Mouse (Mus musculus) stomach, postnatal 0 days (tissue): ENCODE data around the gene Mpz. TPM values are rescaled to one million over a fixed set of nuclear protein-coding genes. Genes with fewer than 3 reads are reported as not detected.
A peak's percentile ranks its signal among the peaks of the same experiment; 100 is the strongest.

Source experiments
- ATAC-seq: fragments of 200-750 bp; cut with Nextera tagmentation; 2 replicates; pipeline ENCODE4 v1.8.0; 2017; ENCODE audit not compliant: low FRiP score, low TSS enrichment
- DNase-seq: peaks from one replicate; pipeline ENCODE4 v3.0.0-alpha.2; 2016; ENCODE audit warnings: low spot score
- H3K27ac ChIP-seq: fragments of 300-500 bp; sonication (generic); replicated peaks from 2 replicates; pipeline ENCODE4 v1.5.1; 2014; ENCODE audit warnings: mild to moderate bottlenecking, control low read depth
- H3K27me3 ChIP-seq: fragments of 300-500 bp; sonication (generic); 2 replicates; pipeline ENCODE4 v1.6.1; 2014; ENCODE audit warnings: low read length; ENCODE audit not compliant: control insufficient read depth, insufficient read depth
- H3K36me3 ChIP-seq: fragments of 300-500 bp; sonication (generic); 2 replicates; pipeline ENCODE4 v1.6.1; 2014; ENCODE audit warnings: low read length, mixed read lengths; ENCODE audit not compliant: control insufficient read depth, insufficient read depth
- H3K4me1 ChIP-seq: fragments of 300-500 bp; sonication (generic); replicated peaks from 2 replicates; pipeline ENCODE4 v1.6.1; 2014; ENCODE audit warnings: antibody characterized with exemption; ENCODE audit not compliant: control insufficient read depth, insufficient read depth
- H3K4me2 ChIP-seq: fragments of 300-500 bp; sonication (generic); replicated peaks from 2 replicates; pipeline ENCODE4 v1.6.1; 2014; ENCODE audit warnings: low read depth, mild to moderate bottlenecking, control low read depth, moderate library complexity
- H3K4me3 ChIP-seq: fragments of 300-500 bp; sonication (generic); 2 replicates; pipeline ENCODE4 v1.5.1; 2014; ENCODE audit warnings: low read depth, low read length, control low read depth
- H3K9ac ChIP-seq: fragments of 300-500 bp; sonication (generic); 2 replicates; pipeline ENCODE4 v1.6.1; 2014; ENCODE audit warnings: mild to moderate bottlenecking, low read length, control low read depth, mixed read lengths
- H3K9me3 ChIP-seq: fragments of 300-500 bp; sonication (generic); 2 replicates; pipeline ENCODE4 v1.6.1; 2016; ENCODE audit warnings: low read length; ENCODE audit not compliant: control insufficient read depth
- CTCF ChIP-seq: IDR thresholded peaks from 2 replicates; pipeline ENCODE4 v1.5.1; 2016; ENCODE audit warnings: antibody characterized with exemption, low read depth, mild to moderate bottlenecking, moderate library complexity
- EP300 ChIP-seq: optimal IDR thresholded peaks from 2 replicates; pipeline ENCODE3; 2016; ENCODE audit warnings: antibody characterized with exemption
- WGBS: fragments of 180-500 bp; shearing (Covaris S2); extraction: QIAGEN DNeasy Blood & Tissue Kit; methylation state at CpG from one replicate; pipeline ENCODE4 v1.1.7; 2014; 5-methylcytosine and 5-hydroxymethylcytosine counted together
- polyA plus RNA-seq: library from polyadenylated mRNA; unstranded; fragments of >200 nt; fragmentation: Nextera tagmentation; extraction: Ambion mirVana; gene quantifications from 2 replicates; pipeline ENCODE4 v1.2.1, GENCODE M21; 2015

The Mpz gene
- polyA plus RNA-seq, 1 experiment from 2014 or later: 1.5 TPM

DNA sequence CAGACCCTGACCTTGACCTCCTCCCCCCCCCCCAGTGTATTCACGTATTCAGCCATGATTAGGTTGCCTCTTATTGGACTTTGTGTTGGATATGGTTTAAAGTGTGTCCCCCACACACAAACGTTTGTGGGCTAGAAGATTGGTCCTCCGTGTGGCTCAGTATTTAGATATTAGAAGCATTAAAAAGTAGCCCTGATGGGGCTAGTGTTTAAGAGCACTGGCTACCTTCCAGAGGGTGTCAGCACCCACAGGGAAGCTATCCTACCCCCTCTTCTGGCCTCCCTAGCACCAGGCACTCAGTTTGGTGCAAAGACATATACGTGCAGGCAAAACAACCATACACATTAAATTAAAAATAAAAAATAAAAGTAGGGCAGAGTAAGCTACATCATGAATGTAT lies 37.5 kb upstream of the Mpz start:
- Histone ChIP-seq H3K4me2 (peak overlapping the region; percentile 65; the same call in 1 of the 2 replicates), H3K27ac (no peak overlapping the region), H3K36me3 (no peaks in the 10 kb centered on the region), H3K4me3 (no peak overlapping the region), H3K27me3 (no peaks in the 10 kb centered on the region), H3K9me3 (no peaks in the 10 kb centered on the region), H3K9ac (no peak overlapping the region), H3K4me1 (0 out of 2 replicates have a peak, but pooled peaks cover 5% of the 10 kb centered on the region)
- TF ChIP-seq CTCF (no peak), EP300 (no peak)
- no peak for ATAC-seq
- DNase-seq: no peak
- WGBS: 69% methylated on average over 4 of the region's 4 CpGs

DNA sequence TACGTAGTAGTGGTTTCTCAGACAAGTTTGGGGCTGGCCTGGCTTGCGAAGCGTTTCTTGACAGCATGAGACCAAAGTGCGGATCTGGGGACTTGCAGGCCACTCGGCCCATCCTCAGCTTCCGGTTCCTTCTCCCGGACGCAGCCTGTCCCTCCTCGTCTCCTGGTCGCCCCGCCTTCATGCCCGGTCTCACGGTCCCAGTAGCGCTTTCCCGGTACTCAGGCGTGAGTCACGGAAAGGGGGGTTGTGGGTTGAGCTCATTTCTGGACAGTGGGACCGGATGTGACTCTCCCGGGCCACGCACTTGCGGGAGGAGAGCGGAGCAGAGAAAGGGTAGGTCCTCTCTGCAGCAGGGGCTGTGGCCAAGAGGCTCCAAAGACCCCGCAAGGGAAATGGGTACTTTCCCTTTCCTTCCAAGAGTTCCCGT lies 36.6 kb upstream of the Mpz start, which contains the start of gene Cfap126:
Gene Cfap126, plus strand, starts transcription at position 46 of the 427 bp plus-strand sequence.
- peak; percentile 77 for ATAC-seq
- no peak for TF ChIP-seq EP300
- TF ChIP-seq CTCF: no peak
- no peaks in the 10 kb centered on the region for H3K36me3 ChIP-seq
- WGBS: under 1% methylated on average over 24 of the region's 24 CpGs
- H3K27me3 ChIP-seq: no peaks in the 10 kb centered on the region
- 0 out of 2 replicates have a peak, but pooled peaks cover 5% of the 10 kb centered on the region for H3K4me1 ChIP-seq
- H3K9me3 ChIP-seq: no peaks in the 10 kb centered on the region
- H3K4me2 ChIP-seq: peak within 1 kb of the TSS; percentile 65
- DNase-seq: peak; percentile 88
- H3K27ac ChIP-seq: peak within 1 kb of the TSS; percentile 82
- H3K9ac ChIP-seq: peak within 1 kb of the TSS; percentile 56
- H3K4me3 ChIP-seq: peak within 1 kb of the TSS; percentile 41

DNA sequence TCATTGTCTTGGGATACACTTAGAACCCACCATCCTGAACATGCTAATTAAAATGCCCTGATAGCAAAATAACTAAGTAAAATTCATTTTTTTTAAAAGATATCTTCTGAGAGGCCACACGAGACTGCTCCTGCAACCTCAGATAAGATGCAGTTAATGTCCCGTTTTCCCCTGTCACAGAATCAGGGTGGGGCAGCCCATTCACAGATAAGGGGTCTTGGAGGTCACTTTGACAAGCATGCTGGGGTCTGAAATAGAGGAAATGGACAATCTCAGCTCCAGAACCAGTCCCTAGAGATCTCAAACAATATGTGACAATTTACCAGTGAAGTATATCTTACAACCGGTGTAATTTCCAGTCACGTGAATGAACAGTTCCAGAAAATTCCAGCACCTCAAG lies 34.2 kb upstream of the Mpz start:
- H3K9me3 ChIP-seq: no peaks in the 10 kb centered on the region
- no peak for ATAC-seq
- no peak overlapping the region for H3K27ac ChIP-seq
- WGBS: 56% methylated on average over 4 of the region's 4 CpGs
- H3K4me3 ChIP-seq: no peak overlapping the region
- TF ChIP-seq CTCF (no peak), EP300 (no peak)
- no peak overlapping the region for H3K4me2 ChIP-seq
- 0 out of 2 replicates have a peak, but pooled peaks cover 2% of the 10 kb centered on the region for H3K4me1 ChIP-seq
- H3K27me3 ChIP-seq: no peaks in the 10 kb centered on the region
- no peak for DNase-seq
- no peak overlapping the region for H3K9ac ChIP-seq
- H3K36me3 ChIP-seq: no peaks in the 10 kb centered on the region

DNA sequence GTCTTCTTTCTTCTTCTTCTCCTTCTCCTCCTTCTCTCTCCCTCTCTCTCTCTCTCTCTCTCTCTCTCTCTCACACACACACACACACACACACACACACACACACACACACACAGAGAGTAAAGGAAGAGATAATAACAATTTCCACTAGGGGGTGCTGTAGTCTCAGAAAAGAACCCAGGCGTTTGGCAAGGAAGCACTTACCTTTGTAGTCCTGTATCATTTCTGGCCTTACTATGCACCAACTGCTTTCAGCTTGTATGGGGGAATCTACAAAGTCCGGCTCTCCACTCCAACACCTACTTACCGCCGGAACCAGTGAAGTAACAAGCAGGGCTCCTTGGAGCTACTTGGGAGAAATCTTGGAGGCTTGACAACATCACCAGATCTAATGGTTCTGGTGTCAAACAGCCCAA lies 32.2 kb upstream of the Mpz start:
- H3K9ac ChIP-seq: no peak overlapping the region
- no peak overlapping the region for H3K27ac ChIP-seq
- ATAC-seq (peak; percentile 31), DNase-seq (peak; percentile 55)
- H3K4me2 ChIP-seq: no peak overlapping the region
- TF ChIP-seq CTCF: peak; percentile 80
- no peak for TF ChIP-seq EP300
- 5% methylated on average over 4 of the region's 4 CpGs for WGBS
- H3K36me3 ChIP-seq: no peaks in the 10 kb centered on the region
- no peak overlapping the region for H3K4me3 ChIP-seq
- H3K9me3 ChIP-seq: no peaks in the 10 kb centered on the region
- 0 out of 2 replicates have a peak, but pooled peaks cover 2% of the 10 kb centered on the region for H3K4me1 ChIP-seq
- H3K27me3 ChIP-seq: no peaks in the 10 kb centered on the region

DNA sequence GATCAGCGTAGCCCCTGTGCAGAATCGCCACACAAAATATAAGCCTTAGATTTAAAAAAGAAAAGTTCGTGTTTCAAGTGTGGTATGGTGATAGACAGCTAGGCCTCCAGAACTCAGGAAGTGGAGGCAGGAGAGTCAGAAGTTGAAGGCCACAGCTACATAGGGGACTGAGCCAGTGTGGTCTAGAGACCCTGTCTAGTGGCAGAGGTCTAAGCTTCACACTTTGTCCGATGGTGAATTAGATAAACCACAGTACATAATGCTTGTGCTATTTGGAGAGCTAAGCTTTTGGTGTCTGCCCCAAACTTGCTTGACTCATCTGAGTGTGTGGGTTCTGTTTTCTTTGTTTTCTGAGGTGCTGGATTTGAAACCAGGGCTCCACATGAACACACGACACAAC lies 31.5 kb upstream of the Mpz start:
- Histone ChIP-seq H3K9ac (no peak overlapping the region), H3K27ac (no peak overlapping the region), H3K36me3 (no peaks in the 10 kb centered on the region), H3K4me1 (no peaks in the 10 kb centered on the region), H3K9me3 (no peaks in the 10 kb centered on the region), H3K27me3 (no peaks in the 10 kb centered on the region), H3K4me3 (no peak overlapping the region), H3K4me2 (no peak overlapping the region)
- TF ChIP-seq CTCF: no peak
- no peak for TF ChIP-seq EP300
- WGBS: 84% methylated on average over 5 of the region's 5 CpGs
- DNase-seq (no peak), ATAC-seq (no peak)

DNA sequence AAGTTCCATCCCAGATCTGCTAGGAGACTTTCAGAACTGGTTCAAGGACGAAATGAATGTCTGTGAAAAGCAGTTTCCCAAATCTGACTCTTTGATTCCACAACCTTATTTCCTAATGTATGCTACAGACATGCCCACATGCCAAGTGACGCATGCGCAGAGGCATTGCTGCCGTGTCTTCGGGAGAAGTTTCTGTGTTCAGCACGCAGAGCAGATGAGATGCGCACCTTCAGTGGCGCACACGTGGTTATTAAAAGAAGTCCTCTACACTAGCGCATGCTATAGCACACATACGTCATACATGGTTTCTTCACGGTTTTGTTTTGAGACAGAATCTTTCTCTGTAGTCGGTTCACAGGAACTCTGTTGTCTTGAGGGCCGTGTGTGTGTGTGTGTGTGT lies 31.1 kb upstream of the Mpz start:
- DNase-seq: no peak
- Histone ChIP-seq H3K27me3 (no peaks in the 10 kb centered on the region), H3K9ac (no peak overlapping the region), H3K27ac (no peak overlapping the region), H3K9me3 (no peaks in the 10 kb centered on the region), H3K4me1 (no peaks in the 10 kb centered on the region), H3K4me2 (no peak overlapping the region), H3K36me3 (no peaks in the 10 kb centered on the region), H3K4me3 (no peak overlapping the region)
- WGBS: 90% methylated on average over 14 of the region's 14 CpGs
- no peak for ATAC-seq
- TF ChIP-seq CTCF: no peak
- no peak for TF ChIP-seq EP300
